Mouse (Mus musculus): ENCODE data around the gene Tmem248.

DNA sequence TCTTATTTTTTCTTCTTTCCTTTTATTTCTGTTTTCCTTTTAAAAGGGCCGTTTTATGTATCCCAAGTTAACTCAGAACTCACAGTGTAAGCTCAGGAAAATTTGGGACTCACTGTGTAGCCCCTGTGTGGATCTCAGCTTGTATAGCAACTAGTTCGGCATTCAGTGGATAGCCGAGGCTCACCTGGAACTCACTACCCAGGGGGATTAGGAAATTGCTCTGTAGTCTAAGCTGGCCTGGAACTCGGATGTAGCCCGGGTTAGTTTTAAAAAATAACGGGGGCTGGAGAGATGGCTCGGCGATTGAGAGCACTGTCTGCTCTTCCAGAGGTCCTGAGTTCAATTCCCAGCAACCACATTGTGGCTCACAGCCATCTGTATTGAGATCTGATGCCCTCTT, 40.4 kb downstream of the Tmem248 start:
- TF ChIP-seq POLR2A (IDR thresholded peaks at IDR 0.05; ENCODE audit: low read depth, low read length) (no peak), CTCF (conservative IDR thresholded peaks at IDR 0.05; ENCODE audit: insufficient read depth, insufficient read length, low read depth, low read length) (no peak)
